Mouse (Mus musculus) CH12.LX (cell line): Measurements from ENCODE around the gene Hnrnpu. TPM values are rescaled to one million over a fixed set of nuclear protein-coding genes. Genes with fewer than 3 reads are reported as not detected.

Source experiments
- DNase-seq: peaks from one replicate; pipeline ENCODE4 v3.0.0-alpha.2; 2013; ENCODE audit errors: extremely low read depth
- H3K27ac ChIP-seq: 2 replicates; pipeline ENCODE4 v1.5.1; 2012; ENCODE audit warnings: low read depth, mild to moderate bottlenecking, control low read depth, moderate library complexity; ENCODE audit not compliant: insufficient read depth
- H3K27me3 ChIP-seq: replicated peaks from 2 replicates; pipeline ENCODE3; 2012; ENCODE audit warnings: inconsistent platforms
- H3K36me3 ChIP-seq, 2 experiments: replicated peaks in 1 of 2; 2 replicates each; pipeline versions ENCODE3 to v1.6.1; 2012; ENCODE audit warnings: inconsistent platforms in 1 of 2, low read length in 1 of 2, mild to moderate bottlenecking in 1 of 2, mixed read lengths in 1 of 2, moderate library complexity in 1 of 2; ENCODE audit not compliant: control insufficient read depth in 1 of 2, insufficient read depth in 1 of 2
- H3K4me1 ChIP-seq, 2 experiments: 2 replicates each; pipeline ENCODE4 v1.6.1; 2012; ENCODE audit warnings: inconsistent platforms in 1 of 2, moderate library complexity in 1 of 2; ENCODE audit not compliant: insufficient read depth in 2 of 2, control insufficient read depth in 1 of 2
- H3K4me2 ChIP-seq: 2 replicates; pipeline ENCODE4 v1.6.1; 2012; ENCODE audit warnings: low read depth, mild to moderate bottlenecking, control low read depth; ENCODE audit not compliant: poor library complexity, insufficient read depth, severe bottlenecking
- H3K4me3 ChIP-seq, 3 experiments: fragments of 150-350 bp in 1 of 3; sonication (generic) in 1 of 3; replicated peaks in 1 of 3; 2 replicates each; pipeline versions ENCODE3 to v1.5.1; 2011 to 2012; ENCODE audit warnings: low read depth in 2 of 3, low read length in 2 of 3, mild to moderate bottlenecking in 2 of 3, moderate library complexity in 2 of 3, control low read depth in 1 of 3, improper control_type of control experiment in 1 of 3, inconsistent platforms in 1 of 3, mixed read lengths in 1 of 3; ENCODE audit not compliant: poor library complexity in 1 of 3
- H3K79me2 ChIP-seq: replicated peaks from 2 replicates; pipeline ENCODE4 v1.6.1; 2012; ENCODE audit warnings: mild to moderate bottlenecking, moderate library complexity; ENCODE audit not compliant: control insufficient read depth, poor library complexity, insufficient read depth, severe bottlenecking; ENCODE audit errors: extremely low read depth
- H3K9ac ChIP-seq: 2 replicates; pipeline ENCODE4 v1.6.1; 2012; ENCODE audit warnings: low read depth, mild to moderate bottlenecking, control low read depth, moderate library complexity; ENCODE audit not compliant: insufficient read depth
- H3K9me3 ChIP-seq: replicated peaks from 2 replicates; pipeline ENCODE3; 2012; ENCODE audit warnings: low read length, inconsistent platforms, mixed read lengths
- BHLHE40 ChIP-seq: IDR thresholded peaks from 2 replicates; pipeline ENCODE4 v1.6.1; 2011; ENCODE audit warnings: mild to moderate bottlenecking, low read depth, low read length, improper control_type of control experiment
- EP300 ChIP-seq: IDR thresholded peaks from 2 replicates; pipeline ENCODE4 v1.6.1; 2011; ENCODE audit warnings: low read length, improper control_type of control experiment
- GABPA ChIP-seq: IDR thresholded peaks from 2 replicates; pipeline ENCODE4 v1.6.1; 2012; ENCODE audit warnings: low read depth, low read length, improper control_type of control experiment, inconsistent platforms; ENCODE audit not compliant: insufficient replicate concordance
- IRF4 ChIP-seq: IDR thresholded peaks from 2 replicates; pipeline ENCODE4 v1.6.1; 2014; ENCODE audit warnings: low read depth, mild to moderate bottlenecking, inconsistent platforms, low read length, improper control_type of control experiment
- KAT2A ChIP-seq: IDR thresholded peaks from 2 replicates; pipeline ENCODE4 v1.6.1; 2012; ENCODE audit warnings: low read length, improper control_type of control experiment, inconsistent platforms; ENCODE audit not compliant: insufficient replicate concordance
- MAFK ChIP-seq: IDR thresholded peaks from 2 replicates; pipeline ENCODE4 v1.6.1; 2011; ENCODE audit warnings: low read length, improper control_type of control experiment; ENCODE audit not compliant: insufficient replicate concordance
- MAZ ChIP-seq: IDR thresholded peaks from 2 replicates; pipeline ENCODE4 v1.6.1; 2012; ENCODE audit warnings: low read depth, mild to moderate bottlenecking, inconsistent platforms, low read length, improper control_type of control experiment, moderate library complexity
- NELFE ChIP-seq: IDR thresholded peaks from 2 replicates; pipeline ENCODE4 v1.6.1; 2011; ENCODE audit warnings: low read depth, low read length, improper control_type of control experiment
- POLR2AphosphoS2 ChIP-seq: IDR thresholded peaks from 2 replicates; pipeline ENCODE4 v1.6.1; 2011; ENCODE audit warnings: low read depth, low read length, improper control_type of control experiment
- RCOR1 ChIP-seq: conservative IDR thresholded peaks from 2 replicates; pipeline ENCODE4 v1.6.1; 2012; ENCODE audit warnings: low read depth, mild to moderate bottlenecking, inconsistent platforms, low read length, improper control_type of control experiment
- SIN3A ChIP-seq: IDR thresholded peaks from 2 replicates; pipeline ENCODE4 v1.6.1; 2012; ENCODE audit warnings: low read length, improper control_type of control experiment, inconsistent platforms
- SMC3 ChIP-seq: IDR thresholded peaks from 2 replicates; pipeline ENCODE4 v1.6.1; 2011; ENCODE audit warnings: low read depth, low read length, improper control_type of control experiment
- TBP ChIP-seq: conservative IDR thresholded peaks from 2 replicates; pipeline ENCODE4 v1.6.1; 2011; ENCODE audit warnings: low read depth, low read length, improper control_type of control experiment
- UBTF ChIP-seq: IDR thresholded peaks from 2 replicates; pipeline ENCODE4 v1.6.1; 2012; ENCODE audit warnings: low read depth, mild to moderate bottlenecking, inconsistent platforms, low read length, improper control_type of control experiment, moderate library complexity
- ZKSCAN1 ChIP-seq: IDR thresholded peaks from 2 replicates; pipeline ENCODE4 v1.6.1; 2012; ENCODE audit warnings: low read depth, inconsistent platforms, low read length, improper control_type of control experiment, borderline replicate concordance
- ZMIZ1 ChIP-seq: IDR thresholded peaks from 2 replicates; pipeline ENCODE4 v1.6.1; 2012; ENCODE audit warnings: low read depth, mild to moderate bottlenecking, inconsistent platforms, low read length, improper control_type of control experiment
- ZNF384 ChIP-seq: IDR thresholded peaks from 2 replicates; pipeline ENCODE4 v1.6.1; 2012; ENCODE audit warnings: low read depth, low read length, improper control_type of control experiment, inconsistent platforms
- dilution Hi-C: fragments of 300-500 bp; cut with MboI; formaldehyde crosslinking; loops from 2 replicates; pipeline ENCODE4 v1.14.3; 2020; ENCODE audit warnings: low sequenced_read_pairs; ENCODE audit not compliant: extremely low pct_unique_long_range_greater_than_20kb, extremely low pct_ligation_motif_present
- in situ Hi-C: fragments of 300-500 bp; cut with MboI; formaldehyde crosslinking; loops from 3 replicates; pipeline ENCODE4 v1.14.3; 2019; ENCODE audit warnings: low sequenced_read_pairs, low pct_ligation_motif_present, low pct_unique_long_range_greater_than_20kb, mixed read lengths
- polyA plus RNA-seq: library from polyadenylated mRNA; unstranded; fragments of >175 nt; gene quantifications from 2 replicates; pipeline ENCODE4 v1.2.1, GENCODE M21; 2012; ENCODE audit warnings: low read depth; ENCODE audit not compliant: insufficient read length
- total RNA-seq, 2 experiments: library from RNA; depleted of rRNA; stranded (reverse); fragments of 300-350 nt in 1 of 2; fragments of >200 nt in 1 of 2; gene quantifications; 2 replicates each; pipeline ENCODE4 v1.2.3; 2012 to 2014

Hnrnpu gene
- total and polyA plus RNA-seq, 3 experiments, result 346 to 853 (median 359) TPM

DNA sequence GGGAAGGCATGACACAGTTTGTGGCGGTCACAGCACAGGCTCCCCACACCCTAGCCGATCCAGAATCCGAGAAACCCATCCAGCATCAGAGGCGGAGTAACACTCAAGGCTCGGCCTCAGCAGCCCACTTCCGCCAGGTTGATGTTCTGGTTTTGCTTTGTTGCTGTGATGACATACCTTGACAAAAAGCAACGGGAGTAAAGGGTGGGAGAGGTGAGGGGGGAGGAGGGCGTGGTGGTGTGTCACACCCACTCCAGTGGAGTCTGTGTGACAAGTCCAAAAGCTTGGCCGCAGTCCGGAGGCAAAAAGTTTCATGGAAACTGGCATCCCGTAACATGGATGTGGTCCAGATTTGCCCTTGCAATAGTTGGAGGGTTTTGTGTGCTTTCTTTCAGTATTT is 22.7 kb upstream of the Hnrnpu start:
- TF ChIP-seq GABPA (no peak), IRF4 (no peak), KAT2A (no peak), ZMIZ1 (no peak), BHLHE40 (no peak), ZKSCAN1 (no peak), RCOR1 (no peak), ZNF384 (no peak), SMC3 (no peak)
- no peaks in the 10 kb centered on the region for H3K79me2 ChIP-seq
- peaks cover 0 to 4% of the 10 kb centered on the region in 2 experiments; a peak in 2 of 4 replicates for H3K4me1 ChIP-seq
- H3K9ac ChIP-seq, result no peak overlapping the region
- no peak overlapping the region for H3K4me2 ChIP-seq
- no peak overlapping the region for H3K27ac ChIP-seq
- H3K9me3 ChIP-seq, result no peaks in the 10 kb centered on the region
- dilution Hi-C loops, result no loop called here
- no peak overlapping the region for H3K4me3 ChIP-seq
- no peaks in the 10 kb centered on the region for H3K36me3 ChIP-seq
- H3K27me3 ChIP-seq, result no peaks in the 10 kb centered on the region
- DNase-seq, result no peak
- in situ Hi-C loops, result no loop called here

DNA sequence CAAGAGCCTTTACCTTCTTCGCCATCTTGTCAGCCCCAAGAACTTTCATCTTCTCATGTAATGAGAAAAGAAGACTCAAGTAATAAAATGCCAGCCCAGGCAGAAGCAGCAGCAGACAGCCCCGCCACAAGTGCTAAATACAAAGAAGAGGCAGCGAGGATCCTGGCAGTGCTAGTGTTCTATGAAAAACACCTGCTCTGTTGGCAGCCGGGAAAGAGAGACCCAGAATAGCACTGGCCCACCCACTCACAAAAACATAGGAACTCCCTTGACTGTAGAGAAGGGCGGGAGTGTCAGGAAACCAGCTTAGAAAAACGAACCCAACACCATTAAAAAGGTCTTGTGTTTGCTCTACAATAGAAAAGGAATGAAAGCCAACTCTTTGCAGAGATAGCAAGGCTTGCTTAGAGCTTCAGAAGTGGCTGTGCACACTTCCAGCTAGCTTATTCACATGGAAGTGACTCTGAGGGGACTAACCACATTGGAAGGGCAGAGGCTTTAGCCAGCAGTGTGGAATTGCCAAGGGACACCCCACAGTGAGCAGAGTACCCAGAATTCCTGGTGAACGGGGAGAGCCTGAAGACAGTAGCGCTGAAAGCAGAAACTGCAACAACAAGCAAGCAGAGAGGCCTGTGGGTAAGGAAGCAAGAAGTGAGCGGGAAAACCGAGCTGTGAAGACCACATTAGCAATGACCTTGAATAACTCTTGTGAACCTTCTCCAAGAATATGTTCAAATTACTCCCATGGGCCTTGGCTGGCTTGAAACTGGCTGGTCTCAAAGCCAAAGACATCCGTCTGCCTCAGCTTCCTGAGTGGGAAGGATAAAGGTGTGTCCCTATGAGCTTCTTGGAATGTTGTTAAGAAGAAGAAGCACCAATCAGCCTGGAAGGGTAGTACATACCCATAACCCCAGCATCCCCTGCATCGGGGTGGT is 20.4 kb upstream of the Hnrnpu start:
- H3K79me2 ChIP-seq, result no peaks in the 10 kb centered on the region
- H3K36me3 ChIP-seq, result no peaks in the 10 kb centered on the region
- H3K4me1 ChIP-seq, result peaks cover 2 to 4% of the 10 kb centered on the region in 2 experiments
- no peak for TF ChIP-seq BHLHE40
- TF ChIP-seq SMC3, result no peak
- TF ChIP-seq TBP, result no peak
- no peak for TF ChIP-seq NELFE
- no peak for TF ChIP-seq KAT2A
- no peak for TF ChIP-seq MAFK
- no peak for TF ChIP-seq MAZ
- no peak for TF ChIP-seq SIN3A
- no peak for TF ChIP-seq EP300
- no peak for TF ChIP-seq UBTF
- TF ChIP-seq ZMIZ1, result no peak
- TF ChIP-seq POLR2AphosphoS2, result no peak
- no peak overlapping the region for H3K27ac ChIP-seq
- no peak overlapping the region for H3K9ac ChIP-seq
- in situ Hi-C loops (no loop called here), dilution Hi-C loops (no loop called here)
- H3K4me2 ChIP-seq, result no peak overlapping the region
- no peak overlapping the region for H3K4me3 ChIP-seq
- DNase-seq, result no peak
- H3K9me3 ChIP-seq, result no peaks in the 10 kb centered on the region
- H3K27me3 ChIP-seq, result no peaks in the 10 kb centered on the region
